ENCODE assay signal across 24 mouse cellular contexts in genomic region chr1:76972454-76972853, GRCm38 (mm10).
A peak's percentile ranks its signal among the peaks of the same experiment; 100 is the strongest.
DNase-seq lines count a peak whose midpoint lies in the region; ATAC-seq lines count a peak whose summit lies in the region.
"Had no signal": no experiment of that assay in that cellular context is flagged by ENCODE, and none has a peak within 500 bp of the region (broad histone marks: within the 10 kb centered on the region; RNA-seq: fewer than 3 reads in every experiment).

No protein-coding gene starts in this region.

- no peaks in the 10 kb centered on the region for H3K27me3 ChIP-seq in embryonic facial prominence, embryonic 11.5 days (ENCODE audit: control insufficient read depth, insufficient read depth, low read length)
- no peaks in the 10 kb centered on the region for H3K27me3 ChIP-seq in embryonic facial prominence, embryonic 10.5 days (replicated peaks; ENCODE audit: low read depth, poor library complexity, severe bottlenecking)
- H3K27me3 ChIP-seq in midbrain, embryonic 14.5 days (ENCODE audit: control insufficient read depth, insufficient read depth, low read length): no peaks in the 10 kb centered on the region
- H3K27me3 ChIP-seq in midbrain, embryonic 15.5 days (replicated peaks): no peaks in the 10 kb centered on the region
- H3K27me3 ChIP-seq: embryonic facial prominence, embryonic 13.5 days; forebrain, embryonic 12.5 days; forebrain, embryonic 15.5 days; heart, embryonic 13.5 days; hindbrain, embryonic 12.5 days; hindbrain, embryonic 15.5 days had no signal

- no peaks in the 10 kb centered on the region for H3K9me3 ChIP-seq in embryonic facial prominence, embryonic 11.5 days (replicated peaks; ENCODE audit: control insufficient read depth, low read length)
- H3K9me3 ChIP-seq in embryonic facial prominence, embryonic 10.5 days: no peaks in the 10 kb centered on the region
- no peaks in the 10 kb centered on the region for H3K9me3 ChIP-seq in midbrain, embryonic 14.5 days (ENCODE audit: control insufficient read depth, low read length)
- no peaks in the 10 kb centered on the region for H3K9me3 ChIP-seq in midbrain, embryonic 15.5 days
- H3K9me3 ChIP-seq: embryonic facial prominence, embryonic 13.5 days; forebrain, embryonic 12.5 days; forebrain, embryonic 15.5 days; heart, embryonic 10.5 days; heart, embryonic 13.5 days; hindbrain, embryonic 12.5 days; hindbrain, embryonic 15.5 days had no signal

- no peak overlapping the region for H3K4me2 ChIP-seq in embryonic facial prominence, embryonic 11.5 days (ENCODE audit: low read depth, low read length)
- no peak overlapping the region for H3K4me2 ChIP-seq in midbrain, embryonic 14.5 days (ENCODE audit: low read length)
- H3K4me2 ChIP-seq in midbrain, embryonic 15.5 days: no peak overlapping the region
- H3K4me2 ChIP-seq: embryonic facial prominence, embryonic 13.5 days; forebrain, embryonic 12.5 days; forebrain, embryonic 15.5 days; heart, embryonic 13.5 days; hindbrain, embryonic 12.5 days; hindbrain, embryonic 15.5 days had no signal

- no peak overlapping the region for H3K9ac ChIP-seq in embryonic facial prominence, embryonic 11.5 days (replicated peaks; ENCODE audit: low read length)
- H3K9ac ChIP-seq in midbrain, embryonic 14.5 days (replicated peaks; ENCODE audit: low read length): no peak overlapping the region
- H3K9ac ChIP-seq in midbrain, embryonic 15.5 days: no peak overlapping the region
- H3K9ac ChIP-seq: embryonic facial prominence, embryonic 13.5 days; forebrain, embryonic 12.5 days; forebrain, embryonic 15.5 days; heart, embryonic 13.5 days; hindbrain, embryonic 12.5 days; hindbrain, embryonic 15.5 days had no signal

- 40% methylated on average over 4 of the region's 4 CpGs for WGBS in embryonic facial prominence, embryonic 11.5 days
- WGBS in embryonic facial prominence, embryonic 10.5 days: 46% methylated on average over 4 of the region's 4 CpGs
- 21% methylated on average over 4 of the region's 4 CpGs for WGBS in midbrain, embryonic 14.5 days
- WGBS in midbrain, embryonic 15.5 days: 22% methylated on average over 4 of the region's 4 CpGs

- no peak overlapping the region for H3K4me3 ChIP-seq in embryonic facial prominence, embryonic 11.5 days (ENCODE audit: low read depth, low read length)
- H3K4me3 ChIP-seq in embryonic facial prominence, embryonic 10.5 days: no peak overlapping the region
- H3K4me3 ChIP-seq in midbrain, embryonic 14.5 days (replicated peaks; ENCODE audit: low read depth, low read length): no peak overlapping the region
- no peak overlapping the region for H3K4me3 ChIP-seq in midbrain, embryonic 15.5 days
- H3K4me3 ChIP-seq: embryonic facial prominence, embryonic 13.5 days; erythroblast, embryonic 14.5 days; forebrain, embryonic 12.5 days; forebrain, embryonic 15.5 days; heart, adult 2 months; heart, embryonic 10.5 days; heart, embryonic 13.5 days; hindbrain, embryonic 12.5 days; hindbrain, embryonic 15.5 days had no signal

- H3K4me1 ChIP-seq in embryonic facial prominence, embryonic 11.5 days (ENCODE audit: control insufficient read depth, insufficient read depth, low read length): no peaks in the 10 kb centered on the region; the same call in 1 of the 2 replicates
- peaks cover 21% of the 10 kb centered on the region for H3K4me1 ChIP-seq in embryonic facial prominence, embryonic 10.5 days
- H3K4me1 ChIP-seq in midbrain, embryonic 14.5 days (ENCODE audit: control insufficient read depth, insufficient read depth, low read length): no peaks in the 10 kb centered on the region
- H3K4me1 ChIP-seq in midbrain, embryonic 15.5 days: no peaks in the 10 kb centered on the region
- H3K4me1 ChIP-seq: hindbrain, embryonic 15.5 days had no signal

- ATAC-seq in embryonic facial prominence, embryonic 11.5 days (replicated peaks; ENCODE audit: insufficient number of reproducible peaks, low FRiP score, low TSS enrichment, low read depth): no peak
- no peak for ATAC-seq in midbrain, embryonic 14.5 days (ENCODE audit: low FRiP score, low TSS enrichment)
- no peak for ATAC-seq in midbrain, embryonic 15.5 days (replicated peaks)
- ATAC-seq: CD4-positive, CD25-positive, alpha-beta regulatory T cell, adult 4 months; forebrain, embryonic 15.5 days had no signal

- H3K36me3 ChIP-seq in embryonic facial prominence, embryonic 11.5 days (replicated peaks; ENCODE audit: control insufficient read depth, insufficient read depth, low read depth, low read length): no peaks in the 10 kb centered on the region
- H3K36me3 ChIP-seq in embryonic facial prominence, embryonic 10.5 days (replicated peaks): no peaks in the 10 kb centered on the region
- no peaks in the 10 kb centered on the region for H3K36me3 ChIP-seq in midbrain, embryonic 14.5 days (ENCODE audit: control insufficient read depth, insufficient read depth, low read length)
- H3K36me3 ChIP-seq in midbrain, embryonic 15.5 days (replicated peaks): no peaks in the 10 kb centered on the region
- H3K36me3 ChIP-seq: embryonic facial prominence, embryonic 13.5 days; forebrain, embryonic 12.5 days; forebrain, embryonic 15.5 days; heart, embryonic 10.5 days; heart, embryonic 13.5 days; hindbrain, embryonic 12.5 days; hindbrain, embryonic 15.5 days had no signal

- no peak overlapping the region for H3K27ac ChIP-seq in embryonic facial prominence, embryonic 11.5 days (replicated peaks; ENCODE audit: low read depth, low read length)
- no peak overlapping the region for H3K27ac ChIP-seq in embryonic facial prominence, embryonic 10.5 days (replicated peaks)
- H3K27ac ChIP-seq in midbrain, embryonic 14.5 days (replicated peaks; ENCODE audit: low read depth, low read length): no peak overlapping the region
- H3K27ac ChIP-seq in midbrain, embryonic 15.5 days: no peak overlapping the region
- H3K27ac ChIP-seq: embryonic facial prominence, embryonic 13.5 days; forebrain, embryonic 12.5 days; forebrain, embryonic 15.5 days; heart, adult 2 months; heart, embryonic 10.5 days; heart, embryonic 13.5 days; hindbrain, embryonic 12.5 days; hindbrain, embryonic 15.5 days had no signal

- DNase-seq in embryonic facial prominence, embryonic 11.5 days (ENCODE audit: low spot score): peak; percentile 48
- no peak for DNase-seq in embryonic facial prominence, embryonic 10.5 days (ENCODE audit: low spot score)
- DNase-seq in midbrain, embryonic 14.5 days: peak; percentile 14
- DNase-seq in mesoderm, embryonic 11.5 days (ENCODE audit: low read depth, low spot score): peak; percentile 49
- DNase-seq in kidney, postnatal 14 days: no peak
- DNase-seq: adrenal gland, adult 2 months; adrenal gland, postnatal 14 days; cerebellum, adult 11-12 months; cerebellum, adult 8-10 months; cerebellum, postnatal 10 days; cerebellum, postnatal 36 days; gastrocnemius, postnatal 10 days; gastrocnemius, postnatal 36 days; heart, adult 2 months had no signal

Comparison
In these comparisons a context has a peak if more than half of its experiments do, and no peak if none do; other contexts are left out.
1. DNase-seq: peak in embryonic facial prominence, embryonic 11.5 days (single experiment), midbrain, embryonic 14.5 days (single experiment) and mesoderm, embryonic 11.5 days (single experiment); none in embryonic facial prominence, embryonic 10.5 days (single experiment) and kidney, postnatal 14 days (single experiment).